Mouse (Mus musculus) adrenal gland (tissue): ENCODE measurements around the gene Crim1.
"Not testable (repeated sequence)": the region's sequence is repeated elsewhere in the genome, so short reads cannot be mapped to it uniquely, and the experiment has no call there.

ENCODE experiments used
- intact Hi-C: fragments of 180-260 bp; cut with DNase I; formaldehyde crosslinking; loops from one replicate; pipeline ENCODE4 v1.15.1; 2025

Crim1 gene

GRCm38 (mm10) chr17:78246634-78247383 lies 46.8 kb downstream of the Crim1 start:
- intact Hi-C loops, result loop anchor here (5.0 kb wide), 1 partner anchor 45 kb away; the partner anchor contains the start of gene Crim1

DNA sequence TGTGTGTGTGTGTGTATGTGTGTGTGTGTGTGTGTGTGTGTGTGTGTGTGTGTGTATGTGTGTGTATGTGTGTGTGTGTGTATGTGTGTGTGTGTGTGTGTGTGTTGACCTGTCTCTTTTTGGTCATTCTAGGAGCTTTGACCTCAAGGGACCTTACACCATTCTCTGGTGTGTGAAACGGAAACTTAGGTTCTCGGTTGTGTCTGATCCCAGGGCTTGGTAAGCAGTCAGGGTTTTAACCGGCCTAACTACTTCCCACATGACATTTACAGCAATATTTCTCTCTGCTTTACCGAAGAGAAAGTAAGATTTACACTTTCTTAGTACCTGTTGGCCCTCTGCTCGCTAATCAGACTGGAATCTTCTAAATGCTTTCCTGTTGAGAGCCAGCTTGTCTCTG lies 48.1 kb downstream of the Crim1 start:
- intact Hi-C loops, result loop anchor here (5.0 kb wide), 1 partner anchor 46 kb away; the partner anchor contains the start of gene Crim1

- intact Hi-C loops, result loop anchor here (5.0 kb wide), 1 partner anchor 47 kb away; the partner anchor contains the start of gene Crim1
These were observed 48.9 kb downstream of the Crim1 start for GRCm38 (mm10) chr17:78248943-78249342.

DNA sequence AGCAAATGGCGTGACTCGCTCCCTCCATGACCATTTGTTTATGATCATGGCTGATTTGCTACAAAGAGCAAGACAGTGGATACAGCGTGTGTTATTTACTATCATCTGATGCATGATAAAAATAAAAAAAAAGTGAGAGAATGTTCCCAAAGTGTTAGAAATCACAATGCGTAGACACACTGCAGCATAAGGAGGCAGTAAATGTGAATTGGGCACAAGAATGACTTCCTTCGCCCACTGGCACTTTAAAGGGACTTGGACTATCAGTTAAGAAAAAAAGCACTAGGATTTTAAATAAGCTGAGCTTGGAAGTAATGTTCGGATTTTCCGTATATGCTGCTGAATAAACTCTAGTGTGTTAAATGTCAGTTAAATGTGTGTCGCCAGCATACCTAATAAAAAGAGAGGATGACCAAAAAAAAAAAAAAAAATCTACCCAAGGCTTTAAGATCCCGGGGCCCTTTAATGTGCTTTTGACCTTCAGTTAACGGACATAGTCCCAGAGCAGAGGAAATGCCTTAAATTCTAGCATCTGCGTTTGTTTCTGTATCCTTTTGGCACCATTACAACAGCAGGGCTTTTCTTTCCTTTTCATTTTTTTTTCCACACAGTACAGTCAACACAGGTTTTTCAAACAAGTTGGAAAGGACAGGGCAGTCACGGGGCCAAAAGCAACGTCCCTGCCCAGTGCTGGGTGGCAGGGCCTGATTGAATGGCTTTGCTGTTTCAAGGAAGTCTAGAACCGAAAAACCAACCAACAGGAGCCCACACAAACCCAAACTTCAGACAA lies 50.3 kb downstream of the Crim1 start:
- intact Hi-C loops, result no loop called here

GRCm38 (mm10) chr17:78253587-78253986 lies 53.5 kb downstream of the Crim1 start:
- intact Hi-C loops, result not testable (repeated sequence)

DNA sequence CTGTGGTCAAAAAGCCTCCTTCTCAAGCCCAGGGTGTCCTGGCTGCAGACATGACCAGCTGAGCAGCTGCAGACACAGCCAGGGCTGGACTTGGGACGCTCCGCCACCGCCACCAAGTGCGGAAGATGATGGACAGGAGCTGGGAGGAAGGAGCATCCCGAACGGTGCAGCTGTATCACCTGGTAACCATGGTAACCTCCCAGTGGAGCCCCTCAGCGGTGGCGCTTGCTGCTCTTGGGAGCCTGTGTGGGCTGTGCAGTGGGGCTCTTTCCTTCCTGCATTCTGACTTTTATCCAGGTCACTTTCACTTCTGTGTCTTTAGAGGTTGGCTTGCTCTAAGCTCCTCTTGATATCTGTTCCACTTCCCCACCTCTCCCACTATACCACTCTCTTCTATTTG lies 54.2 kb downstream of the Crim1 start:
- intact Hi-C loops, result no loop called here

GRCm38 (mm10) chr17:78255711-78256110 lies 55.7 kb downstream of the Crim1 start:
- intact Hi-C loops, result no loop called here

- intact Hi-C loops, result no loop called here
These were observed 56.5 kb downstream of the Crim1 start for GRCm38 (mm10) chr17:78256534-78256933.

- intact Hi-C loops, result no loop called here
These were observed 61.6 kb downstream of the Crim1 start for GRCm38 (mm10) chr17:78261684-78262083.

- intact Hi-C loops, result no loop called here
These were observed 64.1 kb downstream of the Crim1 start for GRCm38 (mm10) chr17:78264116-78264515.

DNA sequence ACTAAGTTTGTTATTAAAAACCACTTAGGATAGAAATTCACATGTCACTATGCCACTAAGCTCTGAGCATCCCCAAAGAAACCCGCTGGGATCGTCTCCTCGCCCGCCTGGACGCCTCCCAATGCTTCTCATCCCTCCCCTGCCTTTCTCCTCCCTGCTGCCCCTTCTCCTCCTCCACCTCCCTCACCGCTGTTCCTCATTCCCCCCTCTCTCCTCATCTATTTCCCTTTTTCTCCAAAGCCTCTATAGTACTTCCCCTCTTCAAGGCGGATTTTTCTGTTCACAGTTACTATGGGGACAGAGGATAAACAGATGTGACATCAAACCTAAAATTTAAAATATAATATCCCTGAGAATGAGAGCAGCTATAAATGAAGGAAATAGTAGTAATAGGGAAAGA lies 65.1 kb downstream of the Crim1 start:
- intact Hi-C loops, result no loop called here

DNA sequence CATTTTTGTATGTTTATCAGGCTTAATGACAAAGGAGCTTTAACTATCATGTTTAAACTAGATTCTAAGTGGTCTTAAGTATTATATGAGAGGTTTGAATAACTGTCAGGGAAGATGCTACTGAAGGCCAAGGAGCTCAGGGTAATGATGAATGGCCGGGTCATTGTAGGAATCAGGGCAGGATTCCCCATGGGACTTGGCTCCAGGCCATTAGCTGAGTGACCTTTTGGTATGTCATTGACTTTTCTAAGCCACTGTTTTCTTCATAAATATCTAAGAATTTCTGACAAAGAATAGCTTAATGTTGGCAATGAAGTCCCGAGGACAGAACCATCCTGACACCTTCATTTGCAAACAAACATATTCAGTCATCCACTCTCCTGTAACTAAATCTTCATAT lies 66.2 kb downstream of the Crim1 start:
- intact Hi-C loops, result no loop called here

GRCm38 (mm10) chr17:78268591-78268990 lies 68.5 kb downstream of the Crim1 start:
- intact Hi-C loops, result no loop called here

DNA sequence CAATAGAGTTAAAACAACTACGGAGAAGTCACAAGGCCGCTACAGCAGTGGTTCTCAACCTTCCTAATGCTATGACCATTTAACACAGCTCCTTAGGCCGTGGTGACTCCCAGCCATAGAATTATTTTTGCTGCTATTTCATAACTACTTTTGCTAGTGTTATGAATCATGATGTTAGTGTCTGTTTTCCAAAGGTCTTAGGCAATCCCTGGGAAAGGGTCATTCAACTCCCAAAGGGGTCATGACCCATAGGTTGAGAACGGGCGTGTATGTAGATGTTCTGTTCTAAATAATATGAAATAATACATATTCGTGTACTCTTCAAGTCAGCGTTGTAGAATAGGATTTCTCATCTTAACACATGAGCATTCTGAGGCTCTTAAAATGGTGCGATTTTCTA lies 69.3 kb downstream of the Crim1 start:
- intact Hi-C loops, result no loop called here

- intact Hi-C loops, result no loop called here
These were observed 70.0 kb downstream of the Crim1 start for GRCm38 (mm10) chr17:78270019-78270418.

DNA sequence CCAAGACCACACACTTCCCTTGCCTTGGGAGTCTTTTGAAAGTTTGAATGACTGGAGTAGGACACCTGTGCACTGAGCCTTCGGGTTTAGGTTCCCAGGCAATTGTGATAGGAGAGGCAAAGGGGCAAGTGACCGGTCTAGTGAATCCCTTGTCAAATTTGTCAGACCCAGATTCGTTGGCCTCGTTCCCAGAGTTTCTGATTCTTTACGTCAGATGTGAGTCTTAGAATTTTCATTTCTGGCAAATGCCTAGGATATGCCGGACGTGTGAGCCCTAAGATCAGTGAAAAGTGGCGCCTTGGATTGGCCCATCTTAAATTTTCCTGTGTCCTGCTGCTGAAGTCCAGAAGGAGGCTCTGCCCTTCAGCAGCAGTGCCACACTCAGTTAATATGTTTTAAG lies 71.7 kb downstream of the Crim1 start:
- intact Hi-C loops, result no loop called here

DNA sequence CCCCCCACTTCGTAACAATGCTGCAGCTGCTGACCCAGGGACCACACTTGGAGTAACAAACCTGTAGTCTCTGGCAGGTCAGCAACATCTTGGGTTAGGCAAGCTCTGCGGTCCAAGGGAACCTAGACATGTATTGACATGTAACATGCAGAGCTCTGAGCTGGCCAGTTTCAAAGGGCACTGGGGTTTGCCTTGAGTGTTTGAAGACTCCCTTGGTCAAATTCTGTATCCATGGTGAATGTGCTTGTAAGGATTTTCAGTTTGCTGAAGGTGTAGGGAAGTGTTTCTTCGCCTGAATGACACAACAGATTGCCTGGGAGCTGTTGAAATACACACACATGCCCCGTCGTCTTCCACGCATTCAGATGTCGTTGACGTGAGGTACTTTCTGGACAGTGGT lies 72.1 kb downstream of the Crim1 start:
- intact Hi-C loops, result no loop called here

- intact Hi-C loops, result no loop called here
These were observed 72.8 kb downstream of the Crim1 start for GRCm38 (mm10) chr17:78272713-78273483.

DNA sequence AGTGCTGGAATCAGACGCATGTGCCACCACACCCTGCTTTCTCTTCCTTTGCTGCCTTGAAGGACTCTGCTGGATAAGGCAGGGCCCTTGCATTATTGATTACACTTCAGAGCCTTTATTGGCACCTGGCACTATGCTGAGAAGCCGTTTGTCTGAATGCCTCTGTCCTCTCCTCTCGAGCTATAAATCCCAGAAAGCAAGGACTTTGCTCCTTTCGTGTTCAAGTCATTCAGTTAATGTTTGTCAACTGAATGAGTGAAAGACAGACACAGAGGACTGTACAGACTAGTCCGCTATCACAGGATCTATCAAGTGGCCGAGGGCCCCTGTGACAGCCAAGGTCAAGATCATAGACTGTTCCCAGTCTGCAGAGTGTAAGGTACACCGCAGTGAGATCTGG lies 73.8 kb downstream of the Crim1 start:
- intact Hi-C loops, result no loop called here

DNA sequence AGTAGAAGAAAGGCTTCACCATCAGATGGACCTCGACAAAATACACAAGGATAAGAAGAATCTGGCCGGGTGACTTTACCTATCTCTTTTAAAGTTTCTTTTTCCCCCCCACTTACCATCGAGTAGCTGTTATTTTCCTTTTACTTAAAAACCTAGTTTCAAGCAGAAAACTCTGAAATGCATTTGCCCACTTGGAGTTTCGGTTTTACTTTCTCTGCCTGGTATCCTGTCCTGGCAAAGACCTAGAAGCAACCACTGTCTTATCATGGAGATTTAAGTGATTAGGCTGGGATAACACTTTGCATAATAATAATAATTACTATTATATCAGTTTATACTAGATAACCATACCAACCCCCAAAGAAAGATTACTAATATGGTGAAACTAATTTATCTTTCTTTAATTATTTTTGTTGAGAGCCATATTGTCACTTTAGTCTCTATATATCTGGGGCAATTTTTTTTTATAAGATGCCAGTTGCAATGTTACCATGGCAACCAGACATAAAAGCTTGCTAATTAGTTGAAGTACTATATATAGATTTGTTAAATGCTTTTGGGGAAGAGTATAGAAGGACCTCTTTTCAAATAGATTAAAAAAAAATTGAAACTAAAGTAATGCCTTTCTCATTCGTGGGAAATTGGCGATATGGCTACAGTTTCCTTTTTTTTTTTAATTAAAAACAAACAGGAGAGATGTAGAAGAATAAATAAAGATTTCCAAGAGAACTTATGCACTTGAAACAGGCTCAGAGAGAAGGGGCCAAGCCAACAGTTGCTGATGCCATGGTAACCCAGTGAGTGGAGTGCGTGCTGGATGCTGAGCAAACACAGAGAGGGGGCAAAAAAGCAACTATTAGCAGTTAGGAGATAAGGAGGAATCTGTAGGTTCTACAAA lies 74.8 kb downstream of the Crim1 start:
- intact Hi-C loops, result no loop called here

GRCm38 (mm10) chr17:78275507-78275813 lies 75.4 kb downstream of the Crim1 start:
- intact Hi-C loops, result no loop called here
